Mouse (Mus musculus) T-helper 2 cell (primary cell): Measurements from ENCODE around the gene Acaca.

Experiments
- in situ Hi-C: fragments of 300-600 bp; cut with MboI, MseI; formaldehyde crosslinking; loops from one replicate; pipeline ENCODE4 v1.15.1; 2025; ENCODE audit warnings: high pct_unique_total_duplicates

Gene Acaca

DNA sequence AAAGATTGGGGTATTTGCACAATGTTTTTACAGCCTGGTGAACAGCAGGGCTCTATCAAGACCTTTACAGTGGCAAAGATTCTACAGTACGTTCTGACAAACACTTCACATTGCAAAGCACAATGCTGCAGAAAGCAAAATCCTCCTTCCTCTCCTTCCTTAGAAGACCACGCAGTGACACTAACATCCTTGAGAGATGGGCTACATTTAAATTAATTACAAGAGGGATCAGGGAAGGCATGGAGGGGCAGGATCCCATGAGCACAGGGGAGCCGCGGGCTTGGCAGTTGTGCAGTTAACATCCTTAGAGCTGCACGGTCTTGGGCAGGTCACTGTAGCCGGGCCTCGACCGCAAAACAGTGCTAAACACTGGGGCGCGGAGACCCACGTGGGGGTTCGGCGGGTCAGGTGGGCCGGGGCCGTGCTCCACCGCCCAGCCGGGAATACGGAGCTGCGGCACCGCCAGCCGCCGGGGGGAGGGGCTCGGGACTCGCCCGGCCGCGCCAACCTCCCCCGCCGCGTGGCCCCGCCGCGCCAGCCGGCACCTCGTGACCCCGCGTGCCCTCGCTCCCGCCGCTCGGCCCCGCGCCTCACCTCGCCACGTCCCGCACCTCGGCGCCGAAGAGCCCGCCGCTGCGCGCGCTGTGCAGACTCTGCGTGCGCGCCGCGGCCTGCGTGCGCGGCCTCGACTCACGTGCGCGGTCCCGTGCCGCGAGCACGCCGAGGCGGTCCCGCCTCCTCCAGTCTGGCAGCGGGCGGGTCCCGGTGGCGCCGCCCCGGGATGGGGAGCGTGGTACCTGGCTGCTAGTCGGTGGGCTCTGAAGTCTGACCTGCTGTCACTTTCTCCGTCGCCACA, at the start of gene Acaca, which contains the start of gene Tada2a:
Gene Acaca, plus strand, starts transcription at position 730 of the 856 bp plus-strand sequence.
Gene Tada2a, minus strand, starts transcription at position 658 of the 856 bp plus-strand sequence.
- in situ Hi-C loops = no loop called here

DNA sequence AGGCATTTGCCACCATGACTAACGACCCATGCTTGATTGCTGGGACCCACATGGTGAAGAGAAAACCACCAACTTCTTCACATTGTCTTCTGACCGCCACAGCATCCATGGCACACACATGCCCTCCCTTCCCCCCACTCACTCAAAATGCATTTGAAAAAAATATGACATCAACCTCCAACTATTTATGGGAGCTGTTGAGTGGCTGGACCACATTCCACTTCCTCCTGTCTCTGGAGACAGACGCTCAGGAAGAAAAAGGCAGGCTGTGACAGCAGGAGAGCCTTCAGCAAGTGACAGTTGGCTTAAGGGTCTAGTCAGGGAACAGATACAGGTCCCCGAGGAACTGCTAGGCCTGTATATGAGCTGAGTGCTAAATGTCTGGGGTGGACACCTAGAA, 49.6 kb upstream of the Acaca start:
- in situ Hi-C loops = no loop called here

DNA sequence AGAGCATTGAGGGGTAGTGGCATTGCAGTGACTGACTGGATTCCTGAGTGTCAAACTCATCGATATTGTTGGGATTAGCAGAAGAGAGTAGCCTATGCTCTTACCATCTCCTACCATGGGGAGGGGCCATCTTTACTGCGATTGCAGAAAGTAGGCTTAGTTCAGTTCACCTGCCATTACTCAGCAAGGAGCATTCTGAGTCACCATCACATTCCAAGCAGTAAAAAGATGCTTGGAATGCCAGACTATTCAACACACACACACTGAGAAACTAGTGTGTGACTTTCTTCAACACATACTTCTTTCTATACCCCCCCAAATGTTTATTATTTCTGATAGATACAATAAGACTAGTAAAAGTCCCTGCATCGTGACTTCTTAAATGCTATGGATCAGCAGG, 49.1 kb upstream of the Acaca start:
- in situ Hi-C loops = no loop called here

DNA sequence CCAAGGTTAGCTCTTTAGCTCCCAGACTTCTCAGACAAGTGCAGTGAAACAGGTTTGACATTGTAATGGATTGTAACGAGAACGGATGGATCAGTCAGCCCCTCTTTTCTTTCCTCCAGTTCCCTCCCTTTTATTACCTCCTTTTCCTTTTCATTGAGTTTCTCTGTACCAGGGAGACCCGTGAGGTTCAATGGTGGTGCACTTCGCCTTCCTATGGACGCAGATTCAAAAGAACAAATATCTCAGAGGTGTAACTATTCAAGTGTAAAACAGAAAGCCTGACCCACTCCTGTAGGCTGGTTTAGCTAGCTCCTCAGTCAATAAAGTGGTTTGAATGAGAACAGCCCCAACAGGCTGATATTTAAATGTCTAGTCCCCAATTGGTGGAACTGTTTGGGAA, 47.6 kb upstream of the Acaca start:
- in situ Hi-C loops = no loop called here

DNA sequence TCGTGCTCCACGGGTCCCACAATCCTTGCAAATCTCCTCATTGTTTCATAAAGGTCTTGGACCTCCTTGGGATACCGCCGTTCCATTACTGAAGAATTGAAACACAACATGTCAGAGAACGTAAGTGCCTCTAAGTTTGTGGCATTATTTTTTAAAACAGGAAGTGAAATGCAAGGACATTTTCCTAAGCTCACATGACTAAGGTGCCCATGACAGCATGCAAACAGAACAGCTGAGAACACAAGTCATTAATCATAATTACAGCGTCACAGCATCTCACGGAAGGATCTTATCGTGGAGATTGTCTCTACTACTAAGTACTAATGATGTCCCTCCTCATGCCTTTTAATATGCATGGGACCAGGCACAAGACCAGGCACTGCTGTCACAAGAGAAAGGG, 38.9 kb upstream of the Acaca start:
- in situ Hi-C loops = no loop called here

DNA sequence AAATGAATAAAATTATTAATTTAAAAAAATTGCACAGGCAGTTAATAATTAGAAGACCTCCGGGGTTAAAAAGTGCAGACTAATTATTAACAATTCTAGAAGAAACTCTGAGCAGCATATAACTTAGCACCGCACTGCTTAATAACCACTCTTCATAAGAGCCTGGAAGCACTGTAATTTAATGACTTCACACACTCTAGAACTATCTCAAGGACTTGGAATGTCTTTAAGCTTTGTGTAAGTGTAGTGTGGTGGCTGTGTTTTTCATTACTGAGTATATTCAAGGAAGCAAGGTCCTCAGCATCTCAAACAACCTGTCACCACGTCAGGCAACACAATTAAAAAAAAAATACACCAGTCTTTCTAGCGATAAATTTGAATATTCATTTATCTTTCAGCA, 34.4 kb upstream of the Acaca start:
- in situ Hi-C loops = no loop called here

DNA sequence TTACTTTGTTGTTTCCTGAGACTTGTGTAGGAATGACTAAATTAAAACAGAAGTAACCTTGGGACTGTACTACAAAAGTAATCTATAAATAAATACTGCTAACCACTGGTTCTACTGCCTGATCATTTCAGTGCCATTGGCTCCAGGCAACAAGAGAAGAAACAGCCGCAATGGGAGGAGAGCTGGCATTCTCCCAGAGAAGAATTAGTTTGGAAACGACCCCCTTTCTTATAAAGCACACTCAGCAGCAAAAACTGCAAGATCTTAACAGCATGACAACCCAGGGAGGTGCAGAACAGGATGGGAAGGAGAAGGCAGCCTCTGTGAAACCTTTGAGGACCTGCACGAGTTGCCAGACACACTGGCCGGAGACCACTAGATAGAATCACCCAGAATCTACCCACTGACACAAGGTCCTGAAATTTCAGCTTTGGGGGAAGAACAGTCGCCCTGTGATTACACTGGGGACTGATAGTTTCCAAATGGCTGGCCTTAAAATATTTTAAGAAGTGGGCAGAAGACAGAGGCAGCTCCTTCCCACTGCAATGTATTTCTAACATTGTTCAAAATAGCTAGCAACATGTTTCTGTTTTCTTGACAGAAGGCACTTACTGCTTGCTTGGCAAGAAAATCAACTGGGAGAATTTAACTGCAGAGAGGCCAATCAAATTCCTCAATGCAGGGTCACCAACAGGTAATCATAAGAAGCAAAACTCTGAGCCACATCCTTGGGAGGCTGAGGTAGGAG, 32.0 kb upstream of the Acaca start:
- in situ Hi-C loops = no loop called here

DNA sequence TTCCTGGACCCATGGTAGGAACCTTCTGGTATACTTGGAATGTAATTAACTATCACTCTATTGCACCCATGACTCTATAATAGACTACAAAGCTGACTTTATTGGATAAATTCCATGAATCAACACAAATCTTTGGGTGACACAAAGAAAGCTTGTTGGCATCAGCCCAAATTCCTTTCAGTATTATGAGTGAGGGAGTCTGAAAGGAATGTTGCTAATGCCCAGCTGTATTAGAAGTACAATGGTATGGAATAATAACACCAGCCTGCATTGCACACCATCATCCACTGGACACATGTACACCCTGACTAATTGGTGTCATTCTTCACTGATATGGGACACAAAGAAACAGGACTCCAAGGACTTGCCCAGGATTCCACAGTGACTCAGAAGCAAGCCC, 28.3 kb upstream of the Acaca start:
- in situ Hi-C loops = no loop called here

DNA sequence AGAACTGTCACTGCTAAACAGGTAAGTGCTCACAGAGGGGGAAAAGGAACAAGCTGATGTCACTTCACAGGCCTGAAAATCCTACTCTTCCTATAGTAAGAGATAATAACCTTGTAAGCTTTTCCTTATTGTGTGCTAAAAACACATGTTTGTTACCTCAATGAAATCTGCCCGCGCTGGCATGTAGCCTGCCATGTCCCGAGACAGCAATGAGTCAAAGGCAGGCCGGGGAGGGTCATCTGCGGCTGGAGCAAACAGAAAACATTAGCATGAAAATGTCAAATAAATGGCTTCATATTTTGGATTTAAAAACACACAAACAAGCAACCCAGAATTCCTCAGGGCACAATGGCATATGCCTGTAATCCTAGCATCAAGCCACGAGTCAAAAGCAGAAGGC, 25.4 kb upstream of the Acaca start:
- in situ Hi-C loops = no loop called here

DNA sequence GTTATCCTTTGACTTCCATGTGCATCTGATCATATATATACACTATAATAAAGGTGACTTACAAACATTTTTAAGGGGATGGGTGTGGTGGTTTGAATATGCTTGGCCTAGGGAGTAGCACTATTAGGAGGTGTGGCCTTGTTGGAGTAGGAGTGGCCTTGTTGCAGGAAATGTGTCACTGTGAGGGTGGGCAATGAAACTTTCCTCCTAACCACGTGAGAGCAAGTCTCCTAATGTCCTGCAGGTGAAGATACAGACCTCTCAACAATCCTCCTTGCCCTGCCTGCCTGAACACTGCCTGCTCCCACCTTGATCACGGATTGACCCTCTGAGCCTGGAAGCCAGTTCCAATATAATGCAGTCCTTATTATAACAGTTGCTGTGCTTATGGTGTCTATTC, 22.3 kb upstream of the Acaca start:
- in situ Hi-C loops = no loop called here

DNA sequence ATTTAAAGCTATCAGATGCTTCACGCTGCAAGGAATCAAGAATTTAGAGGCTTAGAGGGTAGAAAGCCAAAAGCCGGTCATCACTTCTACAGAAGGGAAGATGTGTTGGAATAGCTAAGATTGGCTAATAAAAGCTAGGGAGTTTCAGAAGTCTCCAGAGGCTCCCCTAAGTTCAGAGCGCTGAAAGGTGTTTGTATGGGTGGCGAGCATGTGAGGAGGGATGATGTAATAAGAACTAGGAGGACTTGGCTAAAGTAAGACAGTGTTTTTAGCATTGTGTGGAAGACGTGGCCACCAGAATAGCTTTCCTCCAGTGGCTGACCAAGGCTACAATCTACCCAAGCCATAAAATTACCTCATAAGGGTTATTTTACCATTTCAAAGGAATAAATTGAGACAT, 15.8 kb upstream of the Acaca start:
- in situ Hi-C loops = no loop called here

DNA sequence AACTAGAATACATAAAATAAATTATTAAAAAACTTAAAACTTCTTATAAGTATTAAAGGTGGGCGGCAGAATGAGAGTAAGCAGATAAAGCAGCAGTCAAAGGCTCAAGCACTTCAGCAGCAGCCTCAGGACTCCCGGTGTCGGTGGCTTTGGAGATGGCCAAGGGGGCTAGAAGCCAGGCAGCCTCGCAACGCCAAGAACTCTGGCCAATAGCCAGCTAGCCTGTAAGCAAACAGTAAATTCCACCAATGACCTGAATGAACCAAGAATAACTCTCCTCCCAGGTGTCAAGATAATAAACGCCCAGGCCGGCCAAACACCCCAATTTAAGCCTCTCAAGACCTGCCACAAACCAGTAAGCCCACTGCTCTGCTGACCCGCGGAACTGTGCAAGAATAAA, 13.8 kb upstream of the Acaca start:
- in situ Hi-C loops = no loop called here

DNA sequence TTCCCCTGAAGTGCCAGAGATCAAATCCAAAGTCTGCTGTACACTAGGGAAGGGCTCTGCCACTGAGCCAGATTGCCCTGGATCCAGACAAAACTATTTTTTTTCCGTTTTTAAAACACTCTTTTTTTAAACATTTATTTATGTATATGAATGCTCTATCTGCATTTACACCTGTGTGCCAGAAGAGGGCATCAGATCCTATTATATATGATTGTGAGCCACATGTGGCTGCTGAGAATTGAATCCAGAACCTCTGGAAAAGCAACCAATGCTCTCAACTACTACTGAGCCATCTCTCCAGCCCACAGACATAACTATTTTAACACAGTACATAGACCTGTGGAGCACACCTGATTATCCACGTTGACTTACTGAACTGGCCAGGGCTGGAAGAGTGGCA, 13.3 kb upstream of the Acaca start:
- in situ Hi-C loops = no loop called here

DNA sequence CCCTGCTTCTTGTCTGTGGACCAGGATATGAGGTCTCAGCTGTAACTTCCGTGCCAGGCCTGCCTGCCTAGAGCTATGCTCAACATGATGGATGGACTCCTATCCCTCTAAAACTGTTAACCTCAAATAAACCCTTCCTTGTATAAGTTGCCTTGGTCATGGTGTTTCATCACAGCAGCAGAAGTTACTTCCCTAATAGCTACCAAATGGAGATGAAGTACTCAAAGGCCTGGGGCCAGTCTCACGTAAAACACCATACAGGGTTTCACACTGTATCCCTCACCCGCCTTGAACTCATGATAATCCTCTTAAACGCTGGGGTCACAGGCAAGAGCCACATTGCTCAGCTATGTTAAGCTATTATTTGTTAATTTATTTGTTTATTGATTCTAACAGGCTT, 12.0 kb upstream of the Acaca start:
- in situ Hi-C loops = no loop called here

DNA sequence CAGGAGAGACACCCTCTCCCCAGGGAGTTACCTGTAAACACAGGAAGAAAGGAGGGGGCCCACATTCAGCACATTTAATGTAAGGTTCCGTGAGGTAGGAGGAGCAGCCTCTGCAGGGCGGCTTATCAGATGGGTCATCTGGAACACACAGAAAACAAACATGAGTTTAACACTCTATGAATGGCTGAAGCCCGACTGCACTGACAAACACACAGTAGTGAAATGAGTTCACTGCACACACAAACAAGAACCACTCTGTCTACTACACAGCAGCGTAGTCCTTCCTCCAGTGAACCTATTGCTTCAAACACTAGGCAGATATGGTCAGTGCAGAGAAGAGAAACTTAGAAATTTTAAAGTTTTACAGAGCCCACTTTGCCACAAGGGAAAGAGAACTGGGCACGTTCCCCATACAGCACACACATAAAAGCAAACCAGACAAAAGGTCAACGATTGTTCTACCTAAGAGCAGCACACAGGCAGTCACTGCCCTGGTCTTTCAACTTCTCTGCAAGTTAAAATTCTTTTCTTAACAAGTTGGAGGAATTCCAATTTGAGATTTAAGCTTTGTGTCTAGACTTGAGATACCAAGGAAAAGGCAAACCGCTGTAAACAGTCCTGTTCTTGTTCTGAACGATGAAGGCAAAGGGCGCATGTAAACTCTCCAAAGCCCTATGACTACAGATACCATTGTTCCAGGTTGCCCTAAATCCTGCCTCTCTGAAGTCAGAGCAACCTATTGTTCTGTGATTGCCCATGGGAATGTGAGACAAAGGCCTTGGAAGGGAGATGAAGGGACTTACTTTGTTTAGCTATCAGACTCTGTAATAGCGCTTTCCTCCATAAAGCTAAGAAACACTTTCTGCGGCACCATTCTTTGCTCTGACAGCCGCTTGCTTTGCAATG, 8.2 kb upstream of the Acaca start:
- in situ Hi-C loops = no loop called here

DNA sequence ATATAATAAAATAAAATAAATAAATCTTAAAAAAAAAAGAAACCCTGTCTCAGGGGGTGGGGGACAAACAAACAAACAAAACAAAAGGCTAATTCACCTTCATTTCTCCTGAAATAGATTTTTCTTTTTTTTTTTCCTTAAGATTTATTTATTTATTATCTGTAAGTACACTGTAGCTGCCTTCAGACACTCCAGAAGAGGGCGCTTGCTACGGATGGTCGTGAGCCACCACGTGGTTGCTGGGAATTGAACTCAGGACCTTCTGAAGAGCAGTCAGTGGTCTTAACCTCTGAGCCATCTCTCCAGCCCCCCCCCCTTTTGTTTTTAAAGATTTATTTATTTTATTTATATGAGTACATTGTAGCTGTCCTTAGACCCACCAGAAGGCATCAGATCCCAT, 1.5 kb upstream of the Acaca start:
- in situ Hi-C loops = no loop called here

DNA sequence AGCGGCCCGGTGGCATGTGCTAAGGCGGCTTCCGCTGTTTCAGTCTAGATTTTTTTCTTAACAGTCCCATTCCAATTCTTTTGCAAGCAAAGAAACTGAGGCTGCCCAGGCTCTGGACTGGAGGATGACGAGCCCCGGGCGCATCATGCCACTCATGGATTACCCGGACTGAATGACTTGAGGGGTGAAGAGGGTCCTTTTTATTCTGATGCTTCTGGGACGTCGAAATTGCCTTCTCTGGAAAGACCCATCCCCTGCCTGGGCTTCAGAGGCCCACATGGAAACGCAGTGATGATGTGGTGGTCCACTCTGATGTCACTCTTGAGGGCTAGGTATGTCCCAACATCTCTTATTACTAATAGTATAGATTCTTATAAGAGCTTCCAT, 320 bp downstream of the Acaca start:
- in situ Hi-C loops = no loop called here

DNA sequence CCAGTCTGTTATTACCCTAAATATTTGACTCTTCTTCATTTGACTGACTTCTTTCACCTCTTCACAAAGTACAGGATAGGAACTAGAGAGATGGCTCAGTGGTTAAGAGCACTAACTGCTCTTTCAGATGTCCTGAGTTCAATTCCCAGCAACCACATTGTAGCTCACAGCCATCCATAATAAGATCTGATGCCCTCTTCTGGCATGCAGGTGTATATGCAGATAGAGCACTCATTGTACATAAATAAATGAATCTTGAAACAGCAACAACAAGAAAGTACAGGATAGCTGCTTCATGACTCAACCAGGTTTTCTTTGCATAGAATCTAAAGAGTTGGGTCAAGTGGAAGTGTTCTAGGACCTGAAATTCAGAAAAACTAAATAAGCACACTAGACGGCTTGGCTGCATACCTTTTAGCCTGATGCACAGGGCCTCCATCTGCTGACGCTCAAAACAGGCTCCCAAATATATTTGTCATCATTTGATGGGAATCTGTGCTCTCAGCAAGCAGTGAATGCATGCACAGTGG, 4.9 kb downstream of the Acaca start:
- in situ Hi-C loops = no loop called here

DNA sequence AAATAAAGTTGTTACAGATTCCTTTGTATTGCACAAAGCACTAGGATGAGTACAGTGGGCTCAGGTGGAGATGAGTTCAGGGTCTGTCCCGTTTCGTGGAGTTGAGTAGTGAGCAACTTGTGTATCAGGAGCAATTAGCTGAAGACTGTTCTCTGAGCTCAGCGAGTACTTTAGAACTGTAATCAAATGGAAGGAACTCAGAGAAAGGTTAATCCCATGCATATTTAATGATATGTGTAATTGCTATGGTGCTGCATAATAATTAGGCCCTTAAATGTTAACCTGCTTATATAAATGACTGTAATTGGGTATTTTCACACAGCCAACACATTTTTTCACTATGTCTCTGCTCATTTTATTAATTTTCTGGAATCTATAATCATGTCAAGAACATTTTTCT, 7.0 kb downstream of the Acaca start:
- in situ Hi-C loops = no loop called here

DNA sequence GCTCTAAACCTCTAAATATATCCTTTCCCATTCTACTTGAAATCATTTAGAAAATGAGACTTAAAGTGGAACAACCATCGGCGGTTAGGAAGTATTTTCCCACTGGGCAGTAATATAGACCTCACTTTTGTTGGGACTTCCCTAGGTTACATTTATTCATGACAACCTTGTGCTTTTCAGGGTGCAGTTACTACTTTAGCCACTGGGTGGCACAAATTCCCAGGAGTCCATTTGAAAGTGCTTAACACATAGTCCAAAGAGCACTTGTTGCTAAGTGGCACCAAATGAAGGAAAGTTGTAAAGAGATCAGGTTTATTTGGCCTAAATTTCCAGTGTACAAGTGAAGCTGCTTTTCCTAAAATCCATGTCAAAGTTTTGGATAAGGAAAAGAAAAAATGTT, 12.3 kb downstream of the Acaca start:
- in situ Hi-C loops = no loop called here

DNA sequence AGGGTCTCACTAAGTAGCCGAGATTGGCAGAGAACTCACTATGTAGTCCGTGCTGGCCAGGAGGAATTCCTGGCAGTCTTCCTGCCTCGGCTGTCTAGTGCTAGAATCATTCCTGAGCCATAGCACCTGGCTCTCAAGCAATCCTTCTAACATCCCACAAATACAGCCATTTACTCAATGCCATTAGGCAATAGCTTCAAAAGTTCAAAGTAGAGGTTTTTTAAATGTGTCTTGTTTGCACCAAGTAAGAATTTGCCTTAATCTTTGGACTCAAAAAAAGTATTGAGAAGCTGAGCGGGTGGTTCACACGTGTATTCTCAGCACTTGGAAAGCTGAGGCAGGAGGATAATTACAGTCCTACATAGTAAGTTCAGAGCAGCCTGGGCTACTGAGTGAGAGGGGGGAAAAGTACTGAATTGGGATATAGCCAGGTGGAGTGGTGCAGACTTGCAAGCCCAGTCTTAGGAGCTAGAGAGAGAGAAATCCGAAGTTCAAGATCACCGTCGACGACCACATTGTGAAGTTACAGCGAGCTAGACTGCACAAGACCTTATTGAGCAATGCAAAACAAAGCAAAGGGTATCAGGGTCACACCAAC, 15.8 kb downstream of the Acaca start:
- in situ Hi-C loops = no loop called here
